In genomic region chr5:123088784-123089183, GRCm38 (mm10) we compare ENCODE assay signal across 24 mouse cellular contexts. TPM values are rescaled to one million over a fixed set of nuclear protein-coding genes. Genes with fewer than 3 reads are reported as not detected.
DNase-seq lines count a peak whose midpoint lies in the region; ATAC-seq lines count a peak whose summit lies in the region.
"Had no signal": no experiment of that assay in that cellular context is flagged by ENCODE, and none has a peak within 500 bp of the region (broad histone marks: within the 10 kb centered on the region; RNA-seq: fewer than 3 reads in every experiment).

No protein-coding gene starts in this region.

- H3K27ac ChIP-seq in liver, embryonic 12.5 days, result peak overlapping the region; percentile 6; the same call in 1 of the 2 replicates
- no peak overlapping the region for H3K27ac ChIP-seq in liver, embryonic 11.5 days (ENCODE audit: low read depth, low read length)
- H3K27ac ChIP-seq in midbrain, embryonic 11.5 days (ENCODE audit: low read depth, low read length), result no peak overlapping the region
- H3K27ac ChIP-seq: embryonic facial prominence, embryonic 12.5 days; forebrain, embryonic 15.5 days; hindbrain, embryonic 12.5 days had no signal

- peaks cover 79% of the 10 kb centered on the region for H3K4me1 ChIP-seq in liver, embryonic 12.5 days
- peaks cover 26% of the 10 kb centered on the region for H3K4me1 ChIP-seq in liver, embryonic 11.5 days (replicated peaks; ENCODE audit: control insufficient read depth, insufficient read depth, low read length)
- no peaks in the 10 kb centered on the region for H3K4me1 ChIP-seq in midbrain, embryonic 11.5 days (ENCODE audit: control insufficient read depth, insufficient read depth, low read length)
- H3K4me1 ChIP-seq: embryonic facial prominence, embryonic 12.5 days; forebrain, embryonic 15.5 days; hindbrain, embryonic 12.5 days had no signal

- H3K36me3 ChIP-seq in liver, embryonic 12.5 days, result peaks cover 21% of the 10 kb centered on the region
- 0 out of 2 replicates have a peak, but pooled peaks cover 2% of the 10 kb centered on the region for H3K36me3 ChIP-seq in liver, embryonic 11.5 days (ENCODE audit: control insufficient read depth, insufficient read depth, low read length)
- no peaks in the 10 kb centered on the region for H3K36me3 ChIP-seq in midbrain, embryonic 11.5 days (ENCODE audit: control insufficient read depth, insufficient read depth, low read length)
- H3K36me3 ChIP-seq: embryonic facial prominence, embryonic 12.5 days; forebrain, embryonic 15.5 days; hindbrain, embryonic 12.5 days had no signal

- ATAC-seq in liver, embryonic 12.5 days, result no peak
- no peak for ATAC-seq in liver, embryonic 11.5 days (replicated peaks; ENCODE audit: low FRiP score)
- ATAC-seq in midbrain, embryonic 11.5 days (ENCODE audit: low FRiP score), result no peak
- ATAC-seq: activated CD4-positive, CD25-positive, alpha-beta regulatory T cell, adult 4 months; forebrain, embryonic 15.5 days; hindbrain, embryonic 16.5 days; inflammation-experienced regulatory T-cells, adult 6 months; intestine, postnatal 0 days; Patski had no signal

- H3K4me2 ChIP-seq in liver, embryonic 12.5 days, result no peak overlapping the region
- no peak overlapping the region for H3K4me2 ChIP-seq in liver, embryonic 11.5 days
- no peak overlapping the region for H3K4me2 ChIP-seq in midbrain, embryonic 11.5 days
- H3K4me2 ChIP-seq: embryonic facial prominence, embryonic 12.5 days; forebrain, embryonic 15.5 days; hindbrain, embryonic 12.5 days had no signal

- H3K27me3 ChIP-seq in liver, embryonic 12.5 days (replicated peaks), result no peaks in the 10 kb centered on the region
- H3K27me3 ChIP-seq in liver, embryonic 11.5 days (replicated peaks; ENCODE audit: control insufficient read depth, insufficient read depth, low read length), result no peaks in the 10 kb centered on the region
- no peaks in the 10 kb centered on the region for H3K27me3 ChIP-seq in midbrain, embryonic 11.5 days (ENCODE audit: control insufficient read depth, insufficient read depth, low read length)
- H3K27me3 ChIP-seq: CH12.LX; embryonic facial prominence, embryonic 12.5 days; forebrain, embryonic 15.5 days; hindbrain, embryonic 12.5 days; Patski had no signal

- no peak overlapping the region for H3K4me3 ChIP-seq in liver, embryonic 12.5 days
- H3K4me3 ChIP-seq in liver, embryonic 11.5 days (ENCODE audit: low read depth, low read length), result no peak overlapping the region
- H3K4me3 ChIP-seq in midbrain, embryonic 11.5 days (ENCODE audit: low read depth, low read length), result no peak overlapping the region
- H3K4me3 ChIP-seq: embryonic facial prominence, embryonic 12.5 days; forebrain, embryonic 15.5 days; hindbrain, embryonic 12.5 days had no signal

- no peak for DNase-seq in liver, embryonic 11.5 days (ENCODE audit: low spot score)
- DNase-seq in cerebellum, adult 18-20 months, result peak; percentile 52 to 65
- peak; percentile 73 for DNase-seq in cerebellum, adult 9-10 months
- DNase-seq in cerebellum, postnatal 25 days, result peak; percentile 50 to 58
- DNase-seq in midbrain, embryonic 11.5 days (ENCODE audit: low spot score, missing footprints), result no peak
- DNase-seq in left cerebral cortex, adult 9 months (ENCODE audit: low spot score in 2 of 2), result no peak
- DNase-seq: adrenal gland, adult 2 months; adrenal gland, postnatal 36 days; gastrocnemius, postnatal 36 days; heart, adult 11 months; heart, postnatal 10 days; heart, postnatal 4 days had no signal

- WGBS in liver, embryonic 12.5 days (ENCODE audit: insufficient replicate concordance), result 77% methylated on average over 4 of the region's 4 CpGs
- 90% methylated on average over 4 of the region's 4 CpGs for WGBS in liver, embryonic 11.5 days
- 95% methylated on average over 4 of the region's 4 CpGs for WGBS in midbrain, embryonic 11.5 days

- no peak overlapping the region for H3K9ac ChIP-seq in liver, embryonic 12.5 days
- H3K9ac ChIP-seq in liver, embryonic 11.5 days (ENCODE audit: low read depth, low read length), result no peak overlapping the region
- no peak overlapping the region for H3K9ac ChIP-seq in midbrain, embryonic 11.5 days (ENCODE audit: low read length)
- H3K9ac ChIP-seq: embryonic facial prominence, embryonic 12.5 days; forebrain, embryonic 15.5 days; hindbrain, embryonic 12.5 days had no signal

- H3K9me3 ChIP-seq in liver, embryonic 12.5 days (replicated peaks), result no peaks in the 10 kb centered on the region
- no peaks in the 10 kb centered on the region for H3K9me3 ChIP-seq in liver, embryonic 11.5 days (ENCODE audit: control insufficient read depth, low read length)
- H3K9me3 ChIP-seq in midbrain, embryonic 11.5 days (ENCODE audit: control insufficient read depth, low read length), result no peaks in the 10 kb centered on the region
- H3K9me3 ChIP-seq: embryonic facial prominence, embryonic 12.5 days; forebrain, embryonic 15.5 days; hindbrain, embryonic 12.5 days had no signal

RNA-seq across cellular contexts. Expression of gene Tmem120b, which starts 20.6 kb away (rescaled TPM):
- polyA plus RNA-seq in liver, embryonic 12.5 days (2016; fragmentation: Nextera tagmentation; extraction: Ambion mirVana), result 28.2 and 30.3 TPM in 2 replicates
- 24.3 and 24.8 TPM in 2 replicates for polyA plus RNA-seq in liver, embryonic 11.5 days (2014; fragmentation: Nextera tagmentation; extraction: Ambion mirVana)
- 7.6 and 7.9 TPM in 2 replicates for polyA plus RNA-seq in midbrain, embryonic 11.5 days (2014; fragmentation: Nextera tagmentation; extraction: Ambion mirVana)

RNA-seq across cellular contexts. Expression of gene Morn3, which starts 42.0 kb away (rescaled TPM):
- polyA plus RNA-seq in liver, embryonic 12.5 days (2016; fragmentation: Nextera tagmentation; extraction: Ambion mirVana), result not detected in 2 replicates
- polyA plus RNA-seq in liver, embryonic 11.5 days (2014; fragmentation: Nextera tagmentation; extraction: Ambion mirVana), result not detected in 2 replicates
- not detected in 2 replicates for polyA plus RNA-seq in midbrain, embryonic 11.5 days (2014; fragmentation: Nextera tagmentation; extraction: Ambion mirVana)
- polyA plus RNA-seq: adrenal gland, adult 2 months; embryonic facial prominence, embryonic 12.5 days; forebrain, embryonic 11.5 days; heart, embryonic 14.5 days; intestine, postnatal 0 days had no signal

RNA-seq across cellular contexts. Expression of gene Rhof, which starts 43.7 kb away (rescaled TPM):
- 3.9 and 4.8 TPM in 2 replicates for polyA plus RNA-seq in liver, embryonic 12.5 days (2016; fragmentation: Nextera tagmentation; extraction: Ambion mirVana)
- 4.6 and 4.8 TPM in 2 replicates for polyA plus RNA-seq in liver, embryonic 11.5 days (2014; fragmentation: Nextera tagmentation; extraction: Ambion mirVana)
- 1.6 TPM in 2 replicates for polyA plus RNA-seq in midbrain, embryonic 11.5 days (2014; fragmentation: Nextera tagmentation; extraction: Ambion mirVana)

RNA-seq across cellular contexts. Expression of gene Setd1b, which starts 53.2 kb away (rescaled TPM):
- polyA plus RNA-seq in liver, embryonic 12.5 days (2016; fragmentation: Nextera tagmentation; extraction: Ambion mirVana), result 6.0 and 6.1 TPM in 2 replicates
- polyA plus RNA-seq in liver, embryonic 11.5 days (2014; fragmentation: Nextera tagmentation; extraction: Ambion mirVana), result 7.9 and 9.6 TPM in 2 replicates
- 9.8 and 10.0 TPM in 2 replicates for polyA plus RNA-seq in midbrain, embryonic 11.5 days (2014; fragmentation: Nextera tagmentation; extraction: Ambion mirVana)

Comparison
In these comparisons a context has a peak if more than half of its experiments do, and no peak if none do; other contexts are left out.
1. DNase-seq: peak in cerebellum, adult 18-20 months (2 of 2), cerebellum, adult 9-10 months (single experiment) and cerebellum, postnatal 25 days (2 of 2); none in liver, embryonic 11.5 days (single experiment), midbrain, embryonic 11.5 days (single experiment) and left cerebral cortex, adult 9 months (0 of 2).